ENCODE assay signal across 16 mouse cellular contexts in the genomic region with DNA sequence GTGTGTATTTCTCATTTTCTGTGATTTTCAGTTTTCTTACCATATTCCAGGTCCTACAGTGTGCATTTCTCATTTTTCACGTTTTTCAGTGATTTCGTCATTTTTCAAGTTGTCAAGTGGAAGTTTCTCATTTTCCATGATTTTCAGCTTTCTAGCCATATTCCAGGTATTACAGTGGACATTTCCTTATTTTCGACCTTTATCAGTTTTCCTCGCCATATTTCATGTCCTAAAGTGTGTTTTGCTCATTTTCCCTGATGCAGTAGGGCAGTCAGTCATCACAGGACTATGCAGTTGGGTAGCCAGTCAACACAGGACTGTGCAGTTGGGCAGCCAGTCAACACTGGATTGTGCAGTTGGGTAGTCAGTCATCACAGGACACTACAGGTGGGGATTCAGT. TPM values are rescaled to one million over a fixed set of nuclear protein-coding genes. Genes with fewer than 3 reads are reported as not detected.
DNase-seq lines count a peak whose midpoint lies in the region; ATAC-seq and TF ChIP-seq lines count a peak whose summit lies in the region.
"Not testable (repeated sequence)": the region's sequence is repeated elsewhere in the genome, so short reads cannot be mapped to it uniquely, and the experiment has no call there.
"Had no signal": no experiment of that assay in that cellular context is flagged by ENCODE, and none has a peak within 500 bp of the region (broad histone marks: within the 10 kb centered on the region; RNA-seq: fewer than 3 reads in every experiment).

No protein-coding gene starts in this region.

- not testable (repeated sequence) for H3K27ac ChIP-seq in embryonic facial prominence, embryonic 11.5 days (replicated peaks; ENCODE audit: low read depth, low read length); hindbrain, embryonic 11.5 days (ENCODE audit: low read depth, low read length)

- DNase-seq in CD4-positive, CD25-positive, alpha-beta regulatory T cell, adult 2 months (ENCODE audit: low read depth, low spot score) = peak; percentile 12
- peak; percentile 12 for DNase-seq in Patski (ENCODE audit: low read depth, low spot score)
- DNase-seq in brain, embryonic 18.5 days (ENCODE audit: low read depth, low spot score) = peak; percentile 8
- peak; percentile 0 for DNase-seq in embryonic facial prominence, embryonic 11.5 days (ENCODE audit: low spot score)
- peak; percentile 19 for DNase-seq in hindbrain, embryonic 11.5 days (ENCODE audit: low spot score)
- peak; percentile 38 for DNase-seq in mesoderm, embryonic 11.5 days (ENCODE audit: low read depth, low spot score)
- DNase-seq in retina, postnatal 1 day = peak; percentile 56

- H3K4me2 ChIP-seq in embryonic facial prominence, embryonic 11.5 days (ENCODE audit: low read depth, low read length); hindbrain, embryonic 11.5 days (replicated peaks; ENCODE audit: low read depth, low read length): not testable (repeated sequence)

- TF ChIP-seq CTCF in Patski (IDR thresholded peaks at IDR 0.05) = not testable (repeated sequence)

- CTCF ChIA-PET in Patski (lab: Charles Lee) = not testable (repeated sequence)

- H3K9ac ChIP-seq in embryonic facial prominence, embryonic 11.5 days (replicated peaks; ENCODE audit: low read length); hindbrain, embryonic 11.5 days (ENCODE audit: low read depth, low read length): not testable (repeated sequence)

- not testable (repeated sequence) for H3K36me3 ChIP-seq in embryonic facial prominence, embryonic 11.5 days (replicated peaks; ENCODE audit: control insufficient read depth, insufficient read depth, low read depth, low read length); hindbrain, embryonic 11.5 days (ENCODE audit: control insufficient read depth, insufficient read depth, low read length)

- H3K27me3 ChIP-seq in Patski; embryonic facial prominence, embryonic 11.5 days (ENCODE audit: control insufficient read depth, insufficient read depth, low read length); hindbrain, embryonic 11.5 days (ENCODE audit: control insufficient read depth, insufficient read depth, low read length): not testable (repeated sequence)

- 63% methylated on average over 4 of the region's 4 CpGs for WGBS in embryonic facial prominence, embryonic 11.5 days
- WGBS in hindbrain, embryonic 11.5 days = 65% methylated on average over 4 of the region's 4 CpGs

- H3K4me1 ChIP-seq in embryonic facial prominence, embryonic 11.5 days (ENCODE audit: control insufficient read depth, insufficient read depth, low read length); hindbrain, embryonic 11.5 days (replicated peaks; ENCODE audit: control insufficient read depth, insufficient read depth, low read length): not testable (repeated sequence)

- in situ Hi-C loops in Patski (cut with MboI; ENCODE audit: low pct_unique_long_range_greater_than_20kb) = not testable (repeated sequence)

- ATAC-seq in Patski; embryonic facial prominence, embryonic 11.5 days (replicated peaks; ENCODE audit: insufficient number of reproducible peaks, low FRiP score, low TSS enrichment, low read depth); hindbrain, embryonic 11.5 days (ENCODE audit: low FRiP score): not testable (repeated sequence)

- POLR2A ChIA-PET in Patski (lab: Charles Lee) = not testable (repeated sequence)

- not testable (repeated sequence) for H3K4me3 ChIP-seq in embryonic facial prominence, embryonic 11.5 days (ENCODE audit: low read depth, low read length); hindbrain, embryonic 11.5 days (ENCODE audit: low read depth, low read length)

- not testable (repeated sequence) for H3K9me3 ChIP-seq in embryonic facial prominence, embryonic 11.5 days (replicated peaks; ENCODE audit: control insufficient read depth, low read length); hindbrain, embryonic 11.5 days (ENCODE audit: control insufficient read depth, low read length)

RNA-seq across cellular contexts. Expression of a gene that starts 1.5 kb away (rescaled TPM):
- polyA plus RNA-seq in Patski (2021) = not detected
- polyA plus RNA-seq in embryonic facial prominence, embryonic 11.5 days (2014; fragmentation: Nextera tagmentation; extraction: Ambion mirVana) = not detected in 2 replicates
- polyA plus RNA-seq in hindbrain, embryonic 11.5 days (2014; fragmentation: Nextera tagmentation; extraction: Ambion mirVana) = not detected in 2 replicates
- polyA plus RNA-seq: embryonic facial prominence, embryonic 12.5 days; forebrain, embryonic 15.5 days; heart, embryonic 16.5 days; intestine, embryonic 14.5 days; limb, embryonic 14.5 days; liver, embryonic 16.5 days; lung, postnatal 0 days; midbrain, embryonic 13.5 days; neural tube, embryonic 15.5 days had no signal

RNA-seq across cellular contexts. Expression of a gene that starts 3.8 kb away (rescaled TPM):
- polyA plus RNA-seq in Patski (2021) = not detected
- polyA plus RNA-seq in embryonic facial prominence, embryonic 11.5 days (2014; fragmentation: Nextera tagmentation; extraction: Ambion mirVana) = not detected in 2 replicates
- not detected in 2 replicates for polyA plus RNA-seq in hindbrain, embryonic 11.5 days (2014; fragmentation: Nextera tagmentation; extraction: Ambion mirVana)
- polyA plus RNA-seq: embryonic facial prominence, embryonic 12.5 days; forebrain, embryonic 15.5 days; heart, embryonic 16.5 days; intestine, embryonic 14.5 days; limb, embryonic 14.5 days; liver, embryonic 16.5 days; lung, postnatal 0 days; midbrain, embryonic 13.5 days; neural tube, embryonic 15.5 days had no signal

RNA-seq across cellular contexts. Expression of a gene that starts 12.9 kb away (rescaled TPM):
- polyA plus RNA-seq in Patski (2021) = not detected
- polyA plus RNA-seq in embryonic facial prominence, embryonic 11.5 days (2014; fragmentation: Nextera tagmentation; extraction: Ambion mirVana) = not detected in 2 replicates
- 0.88 and 1.1 TPM in 2 replicates for polyA plus RNA-seq in hindbrain, embryonic 11.5 days (2014; fragmentation: Nextera tagmentation; extraction: Ambion mirVana)
- polyA plus RNA-seq: embryonic facial prominence, embryonic 12.5 days; intestine, embryonic 14.5 days; limb, embryonic 14.5 days; liver, embryonic 16.5 days had no signal

RNA-seq across cellular contexts. Expression of a gene that starts 14.8 kb away (rescaled TPM):
- not detected for polyA plus RNA-seq in Patski (2021)
- not detected in 2 replicates for polyA plus RNA-seq in embryonic facial prominence, embryonic 11.5 days (2014; fragmentation: Nextera tagmentation; extraction: Ambion mirVana)
- 0.75 and 1.2 TPM in 2 replicates for polyA plus RNA-seq in hindbrain, embryonic 11.5 days (2014; fragmentation: Nextera tagmentation; extraction: Ambion mirVana)
- polyA plus RNA-seq: forebrain, embryonic 15.5 days; liver, embryonic 16.5 days; neural tube, embryonic 15.5 days had no signal

RNA-seq across cellular contexts. Expression of a gene that starts 21.0 kb away (rescaled TPM):
- not detected for polyA plus RNA-seq in Patski (2021)
- not detected in 2 replicates for polyA plus RNA-seq in embryonic facial prominence, embryonic 11.5 days (2014; fragmentation: Nextera tagmentation; extraction: Ambion mirVana)
- polyA plus RNA-seq in hindbrain, embryonic 11.5 days (2014; fragmentation: Nextera tagmentation; extraction: Ambion mirVana) = not detected in 2 replicates
- polyA plus RNA-seq: embryonic facial prominence, embryonic 12.5 days; forebrain, embryonic 15.5 days; intestine, embryonic 14.5 days; limb, embryonic 14.5 days; liver, embryonic 16.5 days had no signal

Comparison
In these comparisons a context has a peak if more than half of its experiments do, and no peak if none do; other contexts are left out.
1. DNase-seq: peak in every context shown above with its lines; median percentile 56 in retina, postnatal 1 day; 38 in mesoderm, embryonic 11.5 days; 19 in hindbrain, embryonic 11.5 days; 12 in CD4-positive, CD25-positive, alpha-beta regulatory T cell, adult 2 months; 12 in Patski; 8 in brain, embryonic 18.5 days; 0 in embryonic facial prominence, embryonic 11.5 days.